Mouse (Mus musculus): ENCODE data around the gene Srgap2.

The Srgap2 gene

DNA sequence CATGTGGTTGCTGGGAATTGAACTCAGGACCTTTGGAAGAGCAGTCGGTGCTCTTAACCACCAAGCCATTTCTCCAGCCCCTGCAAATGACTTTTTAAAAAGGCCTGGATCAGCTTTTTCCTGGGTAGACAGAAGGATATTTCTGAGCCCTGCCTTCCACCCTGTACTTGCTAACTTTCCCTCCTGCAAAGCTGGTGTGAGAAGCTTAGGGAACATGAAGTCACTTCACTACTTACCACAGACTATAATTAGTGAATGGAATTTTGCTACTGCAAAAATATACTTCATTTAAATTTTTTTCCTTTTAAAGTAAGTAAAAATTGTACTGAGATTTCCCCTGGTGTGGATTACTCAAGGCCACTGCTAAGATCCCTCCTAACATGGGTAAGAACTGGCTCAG, 196.0 kb downstream of the Srgap2 start:
- no peak for DNase-seq

DNA sequence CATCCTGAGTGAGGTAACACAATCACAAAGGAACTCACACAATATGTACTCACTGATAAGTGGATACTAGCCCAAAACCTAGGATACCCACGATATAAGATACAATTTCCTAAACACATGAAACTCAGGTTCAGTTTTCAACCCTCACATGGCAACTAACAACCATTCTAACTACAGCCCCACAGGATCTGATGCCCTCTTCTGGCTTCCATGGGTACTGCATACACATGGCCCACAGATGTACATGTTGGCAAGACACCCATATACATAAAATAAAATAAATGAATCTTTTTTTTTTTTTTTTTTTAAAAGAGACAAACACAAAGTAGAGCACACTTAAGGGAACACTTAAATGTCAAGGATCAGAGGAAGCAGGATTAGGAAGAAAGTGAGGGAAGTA, 198.1 kb downstream of the Srgap2 start:
- DNase-seq, result peak in 1 of 2 experiments; percentile 29

DNA sequence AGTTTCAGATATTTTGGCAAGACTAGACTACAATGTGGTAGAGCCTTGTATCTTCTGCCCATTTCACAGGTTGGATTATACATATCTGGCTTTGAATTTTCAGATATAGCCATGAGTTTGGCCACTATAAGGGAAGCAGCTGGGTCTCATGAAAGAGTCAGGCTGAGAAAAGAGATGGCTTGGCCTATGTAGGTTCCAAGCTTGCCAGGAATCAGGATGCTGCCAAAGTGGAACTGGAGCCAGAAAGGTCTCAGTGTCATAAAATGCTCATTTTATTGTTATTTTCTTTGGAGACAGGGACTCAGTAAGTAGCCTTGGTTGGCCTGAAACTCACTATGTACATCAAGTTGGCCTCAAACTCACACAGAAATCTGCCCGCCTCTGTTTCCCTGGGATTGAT, 200.0 kb downstream of the Srgap2 start:
- no peak for DNase-seq

DNA sequence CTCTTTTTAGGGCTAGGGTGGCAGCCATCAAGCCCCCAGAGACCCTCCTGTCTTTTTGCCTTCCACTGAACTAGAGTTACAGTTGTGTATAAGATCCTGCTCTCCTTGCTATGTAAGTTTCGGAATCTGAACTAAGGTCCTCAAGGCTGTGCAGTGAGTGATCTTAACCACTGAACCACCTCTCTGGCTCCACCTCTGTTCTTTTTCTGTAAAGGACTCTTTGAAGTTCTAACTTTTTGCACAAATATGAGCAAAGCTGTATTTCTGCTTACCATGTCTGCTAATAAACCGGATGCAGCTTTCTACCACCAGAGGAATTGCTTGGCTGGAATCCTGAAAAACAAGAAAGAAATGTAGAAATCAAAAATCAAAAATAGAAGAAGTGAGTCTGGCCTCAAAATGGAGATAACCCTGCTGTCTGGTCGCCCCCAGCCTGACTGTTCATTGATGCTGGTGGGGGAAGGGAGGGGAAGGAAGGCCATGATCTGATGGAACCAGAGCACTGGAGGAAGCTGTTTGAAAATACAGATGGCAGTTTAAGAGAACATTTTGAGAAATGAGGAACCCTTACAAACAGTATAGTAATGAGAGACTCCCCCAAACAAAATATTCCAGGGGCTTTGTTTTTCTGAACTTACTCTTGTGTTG, 202.2 kb downstream of the Srgap2 start:
- DNase-seq, result no peak

DNA sequence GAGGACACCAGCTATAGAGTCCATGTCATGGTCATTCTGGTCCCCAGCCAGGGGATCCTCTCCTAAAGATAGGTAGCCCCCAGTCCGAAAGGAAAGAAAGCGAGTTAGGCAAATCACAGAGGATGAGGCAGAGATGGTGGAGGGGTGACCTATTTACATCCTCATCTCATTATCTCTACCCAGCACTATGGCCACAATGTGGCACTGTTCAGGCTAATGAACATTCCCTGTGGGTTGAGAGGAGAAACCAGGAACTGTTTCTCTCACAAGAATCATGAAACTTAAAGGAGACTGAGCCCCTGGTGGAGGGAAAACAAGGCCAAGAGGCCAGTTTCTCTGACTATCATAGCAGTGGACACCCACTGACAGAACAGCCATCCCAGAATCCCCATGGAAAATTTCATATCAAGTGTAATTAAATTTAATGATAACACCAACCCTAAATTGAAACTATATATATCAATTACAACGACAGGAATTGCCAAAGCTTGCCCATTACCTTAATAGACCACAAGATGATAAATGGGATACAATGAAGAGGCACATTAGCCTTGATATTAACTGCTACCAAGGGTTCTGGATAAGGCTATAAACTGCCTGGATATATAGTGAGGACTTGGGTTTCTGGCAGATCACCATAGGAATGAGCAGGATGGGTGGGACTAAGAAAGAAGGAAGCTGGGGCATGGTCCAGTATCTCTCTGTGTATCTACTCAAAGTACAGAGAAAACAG, 207.4 kb downstream of the Srgap2 start:
- no peak for DNase-seq

DNA sequence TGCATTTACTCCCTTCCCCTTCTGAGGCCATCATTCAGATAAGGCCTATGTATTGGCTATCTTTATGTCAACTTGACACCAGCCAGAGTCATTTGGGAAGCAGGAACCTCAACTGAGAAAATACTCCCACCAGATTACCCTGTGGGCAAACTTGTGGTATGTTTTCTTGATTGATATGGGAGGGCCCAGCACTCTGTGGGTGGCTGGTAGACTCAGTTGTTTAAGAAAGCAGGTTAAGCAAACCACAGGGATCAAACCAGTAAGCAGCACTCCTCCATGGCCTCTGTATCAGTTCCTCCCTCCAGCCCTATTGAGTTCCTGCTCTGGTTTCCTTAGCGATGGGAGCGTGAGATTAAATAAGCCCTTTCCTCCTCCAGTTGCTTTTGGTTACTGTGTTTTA, 208.8 kb downstream of the Srgap2 start:
- DNase-seq, result no peak

DNA sequence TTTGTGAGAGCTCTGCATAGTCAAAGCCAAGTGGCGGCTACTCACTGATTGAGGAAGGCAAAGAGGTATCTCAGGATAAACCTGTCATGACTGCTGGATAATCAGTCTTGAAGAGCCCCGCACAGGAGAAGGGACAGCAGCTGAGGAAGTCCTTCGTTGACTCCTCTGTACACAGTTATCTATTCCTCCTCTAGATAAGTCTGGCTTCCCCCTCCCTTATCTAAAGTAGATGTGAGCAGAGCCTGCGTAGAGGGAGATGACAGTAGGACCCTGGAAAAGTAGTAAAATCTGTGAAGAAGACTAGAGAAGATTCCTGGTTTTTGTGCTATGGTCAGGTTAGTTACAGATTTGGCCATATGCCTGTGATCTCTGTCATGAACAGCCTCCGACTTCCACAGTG, 209.5 kb downstream of the Srgap2 start:
- no peak for DNase-seq

DNA sequence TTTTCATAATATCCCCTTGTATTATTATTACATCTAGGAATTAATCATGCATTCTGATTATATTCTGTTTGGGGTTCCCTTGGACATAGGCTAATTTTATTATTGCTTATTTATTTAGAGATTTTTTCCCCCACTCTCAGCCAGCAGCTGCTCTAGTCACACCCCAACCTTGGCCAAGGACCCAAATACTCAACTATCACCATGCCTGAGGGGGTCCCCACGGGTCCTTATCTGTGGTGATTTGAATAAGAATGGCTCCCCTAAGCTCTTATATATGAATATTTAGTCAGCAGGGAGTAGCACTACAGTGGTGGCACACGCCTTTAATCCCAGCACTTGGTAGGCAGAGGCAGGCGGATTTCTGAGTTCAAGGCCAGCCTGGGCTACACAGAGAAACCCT, 215.9 kb downstream of the Srgap2 start:
- DNase-seq, result no peak

DNA sequence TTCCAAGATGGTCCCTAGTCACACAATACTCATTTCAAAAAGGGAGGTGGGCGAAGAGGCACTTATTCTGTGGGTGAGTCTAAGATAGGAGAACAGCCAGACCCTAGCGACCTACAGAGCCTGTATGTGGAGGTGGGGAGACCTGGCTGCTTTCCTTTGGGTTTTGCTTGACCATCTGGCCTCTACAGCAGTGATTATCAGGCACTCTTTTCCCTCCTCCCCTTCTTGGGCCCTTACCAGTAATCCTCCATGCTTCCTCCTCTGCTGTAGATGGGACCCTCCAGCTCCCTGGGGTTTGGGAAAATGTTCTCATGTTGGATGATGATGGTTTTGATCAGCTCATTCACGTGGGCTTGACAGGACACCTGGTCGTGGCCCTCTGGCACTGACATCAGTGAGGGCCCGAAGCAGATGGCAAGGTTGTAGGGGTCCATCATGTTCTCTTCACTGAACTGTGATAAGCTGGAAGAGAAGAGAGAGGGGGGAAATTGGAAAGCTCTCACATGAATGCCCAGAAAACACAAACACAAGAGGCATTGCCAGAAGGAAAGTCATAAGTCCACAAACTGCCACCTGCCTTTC, 216.8 kb downstream of the Srgap2 start:
- no peak for DNase-seq

DNA sequence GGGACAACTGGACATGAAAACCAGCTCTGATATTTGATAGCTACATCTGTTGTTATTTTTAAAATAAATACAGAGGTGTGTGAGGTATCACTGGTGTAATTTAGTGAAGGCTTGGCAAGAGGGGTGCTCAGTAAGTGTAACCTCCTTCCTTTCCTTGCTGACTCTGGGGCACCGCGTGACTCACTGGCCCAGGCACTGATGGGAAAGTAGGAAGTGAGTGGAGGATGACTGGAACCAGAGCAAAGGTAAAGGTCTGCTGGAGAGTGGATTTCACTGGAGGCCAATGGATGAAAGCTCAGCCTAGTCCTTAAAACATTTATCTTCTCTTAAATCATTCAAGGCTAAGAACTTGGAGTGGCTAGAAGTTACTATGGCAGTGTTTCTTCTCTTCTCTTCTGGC, 226.4 kb downstream of the Srgap2 start:
- DNase-seq, result peak in 1 of 2 experiments; percentile 43

DNA sequence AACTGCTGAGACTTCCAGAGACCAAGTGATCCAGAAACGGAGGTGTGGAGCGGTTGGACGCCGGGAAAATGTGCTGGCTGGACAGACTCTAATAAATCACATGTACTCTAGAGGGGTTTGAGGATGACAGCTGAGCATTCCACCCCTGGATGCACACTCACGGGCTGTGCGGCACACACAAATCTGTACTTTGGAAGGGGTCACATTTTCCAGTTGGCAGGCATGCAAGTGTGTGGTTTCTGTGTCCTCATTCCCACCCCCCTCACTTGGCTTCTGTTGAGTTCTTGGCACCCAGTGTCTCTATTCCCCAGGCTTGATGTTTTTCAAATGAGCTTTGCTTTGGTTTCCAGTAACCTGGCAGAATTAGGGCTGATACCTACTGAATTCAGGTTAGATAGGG, 227.4 kb downstream of the Srgap2 start:
- DNase-seq, result peak; percentile 30 to 55

DNA sequence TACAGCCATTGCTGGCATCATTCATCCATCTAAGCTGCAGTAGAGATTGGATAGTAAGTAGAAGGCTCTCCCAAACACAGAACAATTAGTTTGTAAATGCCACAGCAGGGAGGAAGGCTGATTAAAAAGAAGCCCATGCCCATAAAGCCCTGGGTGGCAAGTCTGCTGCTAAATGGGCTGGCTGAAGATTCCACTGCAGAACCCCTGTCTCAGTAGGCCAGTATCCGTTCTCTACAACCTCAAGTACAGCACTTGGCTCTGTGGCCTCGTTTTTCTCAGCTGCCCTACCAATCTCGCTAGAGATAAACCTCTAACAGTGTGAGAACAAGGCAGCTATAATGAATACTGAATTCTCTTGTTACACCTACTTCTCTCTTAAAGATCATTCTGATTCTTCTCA, 227.9 kb downstream of the Srgap2 start:
- DNase-seq, result no peak

DNA sequence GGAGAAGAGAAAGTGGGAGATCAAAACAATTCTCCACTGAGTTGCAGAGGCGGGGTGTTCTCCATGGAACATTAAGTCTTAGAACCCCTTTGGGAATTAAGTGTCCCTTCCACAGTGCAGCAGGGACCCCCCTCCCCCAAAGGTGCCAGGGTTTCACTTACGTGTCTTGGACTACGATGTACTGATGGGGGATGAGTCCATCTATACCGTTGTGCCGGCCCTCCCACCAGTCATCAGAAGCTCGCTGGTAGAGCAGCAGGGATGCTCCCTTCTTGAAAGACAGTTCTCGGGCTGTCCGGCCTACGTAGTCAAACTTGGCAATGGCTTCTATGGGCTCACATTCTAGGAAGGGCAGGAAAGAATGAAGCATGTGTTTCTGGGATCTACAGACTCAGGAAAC, 229.0 kb downstream of the Srgap2 start:
- no peak for DNase-seq

DNA sequence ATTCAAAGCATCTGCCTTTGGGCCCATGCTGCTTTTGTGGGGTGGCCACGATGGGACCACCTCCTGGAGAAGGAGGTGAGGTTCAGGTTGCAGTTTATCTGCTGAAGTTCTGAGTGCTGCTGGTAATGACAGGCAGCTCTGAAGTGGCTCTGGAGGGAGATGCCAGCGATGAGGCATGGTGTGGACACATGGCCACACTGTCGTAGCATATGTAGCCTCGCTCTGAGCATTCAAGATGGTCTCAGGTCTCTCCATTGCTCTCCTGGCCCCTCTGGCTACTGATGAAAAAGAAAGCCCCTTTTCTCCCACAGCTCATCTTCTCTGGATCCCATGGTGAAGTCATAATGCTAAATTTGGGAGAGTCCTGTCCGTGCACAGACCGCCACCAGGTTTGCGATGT, 230.4 kb downstream of the Srgap2 start:
- peak in 1 of 2 experiments; percentile 17 for DNase-seq

DNA sequence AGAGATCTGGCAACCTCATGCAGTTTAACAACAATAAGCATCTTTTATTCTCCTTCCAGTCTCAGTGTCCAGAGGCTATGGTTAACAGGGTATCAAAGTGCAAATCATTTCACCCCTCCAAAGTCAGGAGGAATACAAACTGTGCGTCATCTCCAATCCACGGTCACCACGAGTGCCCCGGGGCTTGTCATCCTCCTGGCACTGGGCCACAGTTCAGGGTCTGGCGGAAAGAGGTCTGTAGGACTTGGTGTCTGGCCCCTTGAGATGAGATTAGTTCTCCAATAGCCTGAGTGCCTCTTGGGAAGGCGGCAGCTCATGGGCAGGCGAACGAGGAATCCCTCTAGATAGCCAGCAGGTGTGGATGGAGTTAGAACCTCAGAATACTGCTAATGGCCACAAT, 232.0 kb downstream of the Srgap2 start:
- peak in 1 of 2 experiments; percentile 31 for DNase-seq

DNA sequence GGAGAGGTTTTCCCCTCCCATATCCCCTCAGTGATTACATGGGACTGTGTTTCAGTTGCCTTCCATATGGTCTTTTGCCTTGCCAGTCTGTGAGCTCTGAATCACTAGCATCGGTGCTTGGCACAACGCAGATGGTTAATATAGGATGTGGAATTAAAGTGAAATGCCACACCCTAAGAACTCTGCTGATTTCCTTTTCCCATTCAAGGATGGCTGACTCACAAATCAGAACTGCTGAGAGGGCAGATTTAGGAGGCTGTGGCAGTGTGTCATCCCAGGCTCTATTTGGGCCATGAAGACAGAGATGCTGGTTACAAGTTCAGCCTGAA, 233.3 kb downstream of the Srgap2 start:
- no peak for DNase-seq

DNA sequence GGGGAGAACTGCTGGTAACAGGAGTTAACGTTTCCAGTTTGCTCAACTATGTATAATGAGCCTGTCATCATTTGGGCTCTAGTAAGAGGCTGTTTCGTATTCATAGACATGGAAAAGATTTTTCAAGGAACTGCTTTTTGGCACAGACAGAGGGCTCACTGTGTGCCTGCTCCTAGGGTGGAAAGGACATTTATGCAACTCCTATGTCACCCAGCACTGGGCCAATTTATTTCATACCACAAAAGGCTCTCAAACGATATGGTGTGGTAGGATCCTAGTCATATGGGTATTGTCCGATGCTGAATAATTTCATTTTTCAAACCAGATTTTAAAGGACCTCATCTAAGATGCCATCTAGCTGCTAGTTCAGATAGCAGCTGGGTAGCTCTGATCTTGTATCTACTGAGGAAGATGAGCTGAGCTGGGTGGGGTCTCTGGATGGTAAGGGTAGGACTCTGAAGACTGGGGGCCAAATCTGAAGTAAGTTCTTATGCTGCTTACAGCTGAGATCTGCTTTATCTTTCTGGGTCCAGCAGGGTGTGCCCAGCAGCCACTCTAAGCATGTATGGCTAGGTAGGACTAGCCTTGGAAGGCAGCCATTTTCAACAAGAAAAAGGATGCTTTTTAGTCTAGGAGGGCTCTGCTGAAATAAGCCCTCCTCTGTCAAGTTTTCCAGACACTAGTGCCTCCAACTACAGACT, 233.8 kb downstream of the Srgap2 start:
- peak in 1 of 2 experiments; percentile 8 for DNase-seq

DNA sequence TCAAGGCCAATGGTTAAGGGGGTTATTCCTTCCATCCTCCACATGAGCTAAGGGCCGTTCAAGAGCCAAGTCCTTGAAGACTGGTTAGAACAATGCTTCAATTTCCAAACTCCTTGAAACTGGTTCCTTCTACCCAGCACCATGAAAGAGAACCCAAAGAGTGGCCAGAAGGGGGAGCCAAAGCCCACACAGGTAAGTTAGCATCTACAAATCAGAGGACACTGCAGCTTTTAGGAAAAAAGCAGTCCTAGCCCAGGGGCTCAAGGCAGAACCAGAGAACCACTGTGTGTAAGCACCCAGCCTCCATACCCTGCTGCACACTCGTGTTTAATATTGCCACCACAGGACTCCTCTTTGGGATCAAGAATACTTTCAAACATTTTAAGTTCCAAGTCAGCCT, 236.5 kb downstream of the Srgap2 start:
- DNase-seq, result peak; percentile 69 to 87

DNA sequence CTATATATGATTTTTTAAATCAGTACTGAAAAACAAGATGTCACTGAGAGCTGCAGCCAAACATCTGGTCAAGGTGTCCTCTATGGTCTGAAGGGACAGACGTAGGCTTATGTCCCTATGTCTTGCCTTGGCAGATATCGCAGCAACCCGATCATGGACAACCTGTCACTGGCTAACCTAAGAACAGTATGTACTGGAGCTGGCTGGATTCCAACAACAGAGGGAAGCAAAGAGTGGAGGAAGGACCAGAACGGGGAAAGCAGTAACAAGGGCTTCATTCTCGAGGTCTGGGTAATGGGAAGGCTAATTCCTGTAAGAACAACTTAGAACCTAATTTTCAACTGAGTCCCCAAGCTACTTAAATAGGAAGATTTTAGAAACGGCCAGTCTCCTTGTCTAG, 238.2 kb downstream of the Srgap2 start:
- DNase-seq, result no peak

DNA sequence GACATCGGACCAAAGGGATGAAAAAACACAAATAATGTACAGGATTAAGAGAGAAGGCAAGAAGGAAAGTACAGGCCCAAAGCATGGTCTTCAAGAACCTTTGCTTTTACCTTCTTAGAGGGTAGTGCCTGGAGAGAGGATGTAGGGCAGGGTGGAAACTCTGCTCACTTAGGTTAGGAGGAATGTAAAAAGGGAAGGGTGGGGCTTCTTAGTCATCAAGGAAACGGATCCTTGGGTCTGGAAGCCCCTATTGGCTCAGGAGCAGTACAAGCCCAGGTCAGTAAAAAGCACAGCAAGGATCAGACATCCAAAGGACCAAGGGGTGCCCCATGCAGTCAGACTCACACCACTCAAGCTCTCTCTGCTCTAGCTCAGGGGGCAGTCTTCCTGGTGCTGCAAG, 239.9 kb downstream of the Srgap2 start:
- no peak for DNase-seq

DNA sequence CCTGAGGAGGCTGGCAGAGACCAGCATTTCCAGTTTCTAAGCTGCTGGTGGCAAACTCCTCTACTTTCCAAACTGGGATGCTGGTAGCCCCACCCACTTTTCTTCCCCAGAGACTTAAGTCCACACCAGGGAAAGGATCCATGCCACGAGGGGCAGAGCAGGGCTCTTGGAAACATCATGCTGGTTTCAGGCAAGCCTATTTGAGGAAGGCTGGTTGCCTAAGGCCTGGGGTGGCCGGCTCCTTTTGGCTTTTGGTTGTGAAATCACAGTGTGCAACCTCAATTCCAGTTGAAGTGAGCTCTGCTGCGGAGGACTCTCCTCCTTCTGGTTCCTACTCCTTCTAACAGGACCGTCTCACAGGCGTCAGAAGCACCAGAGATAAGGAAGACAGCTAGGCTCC, 240.3 kb downstream of the Srgap2 start:
- DNase-seq, result no peak

DNA sequence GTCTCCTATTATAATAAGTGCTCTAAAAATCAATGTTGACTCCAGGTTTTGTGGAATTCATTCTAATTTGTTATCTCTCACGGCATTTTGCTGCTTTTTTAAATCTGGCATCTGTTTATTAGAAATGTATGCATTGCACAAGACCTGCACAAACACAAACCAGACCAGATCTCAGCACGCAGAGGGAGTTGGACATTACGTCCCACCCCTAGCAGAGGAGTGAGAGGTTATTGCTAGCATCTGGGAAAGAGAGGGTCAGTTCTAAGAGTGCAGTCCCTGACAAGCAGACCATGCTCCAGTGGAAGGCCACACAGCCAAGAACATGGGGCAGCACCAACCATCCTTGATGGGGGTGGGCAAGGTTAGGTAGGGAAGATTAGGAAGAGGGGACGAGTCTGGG, 242.5 kb downstream of the Srgap2 start:
- no peak for DNase-seq

DNA sequence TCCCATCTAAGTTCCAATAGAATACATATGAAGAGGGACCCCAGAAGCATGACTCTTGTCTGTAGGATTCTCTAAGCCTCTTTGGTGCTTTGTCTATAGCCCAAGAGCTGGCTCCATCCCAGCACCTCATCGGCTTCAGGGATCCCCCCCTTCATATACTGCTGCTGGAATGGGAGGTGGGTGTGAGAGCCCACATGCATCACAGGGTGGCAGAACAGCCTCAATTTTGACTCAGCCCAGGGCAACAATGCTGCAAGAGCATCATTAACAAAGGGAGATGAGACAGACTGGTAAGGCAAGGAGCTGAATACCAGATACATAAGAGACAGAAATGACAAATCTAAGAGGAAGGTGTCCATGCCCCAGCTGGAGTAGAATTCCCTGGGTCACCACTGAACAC, 243.0 kb downstream of the Srgap2 start:
- DNase-seq, result no peak

DNA sequence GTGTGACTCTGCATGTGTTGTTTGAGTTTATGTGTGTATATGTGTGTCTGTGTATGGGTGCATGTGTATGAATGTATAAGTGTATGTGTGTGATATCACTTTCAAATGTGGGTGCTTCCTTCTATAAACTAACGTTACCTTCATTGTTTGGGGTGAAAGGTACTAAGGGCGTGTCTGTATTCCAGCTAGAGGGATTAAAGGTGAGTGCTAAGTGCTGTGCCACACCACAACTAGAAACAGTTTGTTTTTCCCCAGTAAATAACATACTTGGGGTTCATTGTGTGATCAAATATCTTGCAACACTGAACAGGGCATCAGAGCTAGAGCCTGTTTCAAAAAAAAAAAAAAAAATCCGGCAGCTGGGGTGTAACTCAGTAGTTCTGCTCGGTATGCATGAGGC, 245.4 kb downstream of the Srgap2 start:
- DNase-seq, result no peak

All from kidney, postnatal 25 days (tissue).